In the genomic region with DNA sequence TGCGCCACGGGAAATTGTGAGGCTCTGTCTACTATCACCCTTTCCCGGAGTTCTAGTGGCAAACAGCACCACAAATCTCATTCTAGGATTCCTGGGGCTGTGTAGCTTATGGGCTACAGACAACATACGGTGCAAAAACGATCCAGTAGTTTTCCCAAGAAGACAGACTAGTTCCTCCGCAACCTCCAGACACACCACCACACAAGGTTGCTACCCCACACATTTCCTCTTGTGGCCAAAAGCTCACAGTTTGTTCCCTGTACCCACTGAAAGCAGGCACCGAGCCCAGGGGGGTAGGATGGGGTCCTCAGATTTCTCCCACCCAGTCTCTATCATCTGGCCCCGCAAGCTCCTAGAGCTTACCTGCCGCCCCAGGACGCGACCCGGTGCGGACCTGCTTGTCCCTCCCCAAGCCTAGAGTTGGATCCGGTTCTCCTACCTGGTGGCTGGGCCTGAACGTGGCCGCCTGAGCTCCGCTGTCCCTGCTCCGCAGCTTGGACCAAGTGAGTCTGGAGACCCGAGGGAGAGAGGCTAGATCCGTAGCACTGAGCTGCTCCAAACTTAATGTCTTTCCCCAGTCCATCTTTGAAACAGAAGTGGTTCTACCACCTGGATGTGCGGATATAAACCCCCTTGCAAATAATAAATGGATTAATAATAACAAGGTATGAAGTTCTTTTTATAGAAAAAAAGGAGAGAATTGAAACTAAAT, we compare ENCODE assay signal across 10 mouse cellular contexts. TPM values are rescaled to one million over a fixed set of nuclear protein-coding genes. Genes with fewer than 3 reads are reported as not detected.
DNase-seq lines count a peak whose midpoint lies in the region; ATAC-seq lines count a peak whose summit lies in the region.
"Had no signal": no experiment of that assay in that cellular context is flagged by ENCODE, and none has a peak within 500 bp of the region (broad histone marks: within the 10 kb centered on the region; RNA-seq: fewer than 3 reads in every experiment).

No protein-coding gene starts in this region.

- H3K9ac ChIP-seq in heart, embryonic 11.5 days (ENCODE audit: low read depth, low read length), result no peak overlapping the region
- H3K9ac ChIP-seq in forebrain, embryonic 15.5 days (replicated peaks), result peak overlapping the region; percentile 64
- H3K9ac ChIP-seq in midbrain, embryonic 15.5 days, result no peak overlapping the region

- peak overlapping the region; percentile 46 for H3K4me2 ChIP-seq in heart, embryonic 11.5 days
- H3K4me2 ChIP-seq in forebrain, embryonic 15.5 days (replicated peaks), result peak overlapping the region; percentile 45
- peak overlapping the region; percentile 26; the same call in 1 of the 2 replicates for H3K4me2 ChIP-seq in midbrain, embryonic 15.5 days

- no peaks in the 10 kb centered on the region for H3K9me3 ChIP-seq in heart, embryonic 11.5 days (replicated peaks; ENCODE audit: control insufficient read depth, low read length)
- H3K9me3 ChIP-seq in megakaryocyte, embryonic 14.5 days, result no peaks in the 10 kb centered on the region; the same call in 1 of the 2 replicates
- no peaks in the 10 kb centered on the region for H3K9me3 ChIP-seq in forebrain, embryonic 15.5 days
- no peaks in the 10 kb centered on the region for H3K9me3 ChIP-seq in midbrain, embryonic 15.5 days

- intact Hi-C loops in heart, postnatal 25 days (cut with DNase I), result no loop called here

- no peak for ATAC-seq in heart, embryonic 11.5 days (replicated peaks; ENCODE audit: insufficient number of reproducible peaks, low FRiP score, low TSS enrichment)
- ATAC-seq in megakaryocyte, adult 5-6 weeks (ENCODE audit: poor library complexity, severe bottlenecking), result no peak
- peak; percentile 12; the same call in 1 of the 2 replicates for ATAC-seq in forebrain, embryonic 15.5 days (replicated peaks)
- no peak for ATAC-seq in midbrain, embryonic 15.5 days (replicated peaks)
- ATAC-seq in megakaryocyte-erythroid progenitor cell, adult 5-6 weeks (replicated peaks; ENCODE audit: low FRiP score, low TSS enrichment, poor library complexity, severe bottlenecking), result no peak
- no peak for ATAC-seq in inflammation-experienced regulatory T-cells, adult 6 months

- no peak for DNase-seq in heart, postnatal 25 days (ENCODE audit: low spot score)
- DNase-seq: B cell, adult 2 months had no signal

- H3K27ac ChIP-seq in heart, embryonic 11.5 days (ENCODE audit: low read depth, low read length), result no peak overlapping the region
- H3K27ac ChIP-seq in forebrain, embryonic 15.5 days (replicated peaks), result peak overlapping the region; percentile 94
- peak overlapping the region; percentile 64 for H3K27ac ChIP-seq in midbrain, embryonic 15.5 days

- H3K4me3 ChIP-seq in heart, embryonic 11.5 days (ENCODE audit: low read depth, low read length), result peak overlapping the region; percentile 25
- H3K4me3 ChIP-seq in megakaryocyte, embryonic 14.5 days (replicated peaks), result peak overlapping the region; percentile 84
- peak overlapping the region; percentile 45 for H3K4me3 ChIP-seq in forebrain, embryonic 15.5 days
- peak overlapping the region; percentile 23 for H3K4me3 ChIP-seq in midbrain, embryonic 15.5 days

- H3K27me3 ChIP-seq in heart, embryonic 11.5 days (ENCODE audit: control insufficient read depth, insufficient read depth, low read length), result peaks cover 82% of the 10 kb centered on the region
- peaks cover 96% of the 10 kb centered on the region for H3K27me3 ChIP-seq in megakaryocyte, embryonic 14.5 days (replicated peaks)
- H3K27me3 ChIP-seq in forebrain, embryonic 15.5 days, result peaks cover 47% of the 10 kb centered on the region
- peaks cover 78% of the 10 kb centered on the region for H3K27me3 ChIP-seq in midbrain, embryonic 15.5 days (replicated peaks)

- H3K36me3 ChIP-seq in heart, embryonic 11.5 days (ENCODE audit: control insufficient read depth, insufficient read depth, low read length), result no peaks in the 10 kb centered on the region
- no peaks in the 10 kb centered on the region for H3K36me3 ChIP-seq in megakaryocyte, embryonic 14.5 days (replicated peaks; ENCODE audit: low read length)
- H3K36me3 ChIP-seq in forebrain, embryonic 15.5 days, result no peaks in the 10 kb centered on the region
- H3K36me3 ChIP-seq in midbrain, embryonic 15.5 days (replicated peaks), result no peaks in the 10 kb centered on the region

- WGBS in heart, embryonic 11.5 days (ENCODE audit: insufficient replicate concordance), result 2% methylated on average over 21 of the region's 21 CpGs
- 3% methylated on average over 21 of the region's 21 CpGs for WGBS in forebrain, embryonic 15.5 days
- WGBS in midbrain, embryonic 15.5 days, result under 1% methylated on average over 21 of the region's 21 CpGs

- H3K4me1 ChIP-seq in heart, embryonic 11.5 days (ENCODE audit: control insufficient read depth, insufficient read depth, low read length), result peaks cover 21% of the 10 kb centered on the region
- peaks cover 51% of the 10 kb centered on the region for H3K4me1 ChIP-seq in megakaryocyte, embryonic 14.5 days
- peaks cover 34% of the 10 kb centered on the region for H3K4me1 ChIP-seq in forebrain, embryonic 15.5 days
- peaks cover 27% of the 10 kb centered on the region for H3K4me1 ChIP-seq in midbrain, embryonic 15.5 days

RNA-seq across cellular contexts. Expression of gene Dlx6, which starts 1.9 kb away (rescaled TPM):
- 0.47 TPM in 1 of 2 replicates, not detected in the other for polyA plus RNA-seq in heart, embryonic 11.5 days (2014; fragmentation: Nextera tagmentation; extraction: Ambion mirVana)
- not detected for total RNA-seq in heart, postnatal 25 days (2021)
- not detected in 2 replicates for polyA plus RNA-seq in megakaryocyte, embryonic 14.5 days (2012; ENCODE audit: insufficient read depth, low replicate concordance)
- not detected in 2 replicates for total RNA-seq in megakaryocyte, adult 5-6 weeks (2015)
- total RNA-seq in megakaryocyte, adult 5-6 weeks (2017), result not detected in 2 replicates
- polyA plus RNA-seq in forebrain, embryonic 15.5 days (2015; fragmentation: Nextera tagmentation; extraction: Ambion mirVana), result 13.2 and 14.7 TPM in 2 replicates
- polyA plus RNA-seq in midbrain, embryonic 15.5 days (2015; fragmentation: Nextera tagmentation; extraction: Ambion mirVana), result 2.4 and 3.6 TPM in 2 replicates
- not detected in 2 replicates for total RNA-seq in megakaryocyte-erythroid progenitor cell, adult 5-6 weeks (2014; fragmentation: Nextera tagmentation)
- not detected in 2 replicates for total RNA-seq in megakaryocyte-erythroid progenitor cell, adult 5-6 weeks (2017)
- polyA plus RNA-seq in inflammation-experienced regulatory T-cells, adult 6 months (2017; shearing (Covaris generic)), result not detected
- polyA plus RNA-seq: gonadal fat pad, adult 2 months had no signal

RNA-seq across cellular contexts. Expression of gene Dlx5, which starts 20.6 kb away (rescaled TPM):
- polyA plus RNA-seq in heart, embryonic 11.5 days (2014; fragmentation: Nextera tagmentation; extraction: Ambion mirVana), result 0.93 and 1.2 TPM in 2 replicates
- total RNA-seq in heart, postnatal 25 days (2021), result under 1 TPM in 1 of 2 experiments, not detected in 1; 0.34 TPM
- not detected in 2 replicates for polyA plus RNA-seq in megakaryocyte, embryonic 14.5 days (2012; ENCODE audit: insufficient read depth, low replicate concordance)
- not detected in 2 replicates for total RNA-seq in megakaryocyte, adult 5-6 weeks (2015)
- total RNA-seq in megakaryocyte, adult 5-6 weeks (2017), result not detected in 2 replicates
- 81.5 and 84.7 TPM in 2 replicates for polyA plus RNA-seq in forebrain, embryonic 15.5 days (2015; fragmentation: Nextera tagmentation; extraction: Ambion mirVana)
- polyA plus RNA-seq in midbrain, embryonic 15.5 days (2015; fragmentation: Nextera tagmentation; extraction: Ambion mirVana), result 14.8 and 19.0 TPM in 2 replicates
- not detected in 2 replicates for total RNA-seq in megakaryocyte-erythroid progenitor cell, adult 5-6 weeks (2014; fragmentation: Nextera tagmentation)
- total RNA-seq in megakaryocyte-erythroid progenitor cell, adult 5-6 weeks (2017), result not detected in 2 replicates
- polyA plus RNA-seq in inflammation-experienced regulatory T-cells, adult 6 months (2017; shearing (Covaris generic)), result not detected

Comparison
In these comparisons a context has a peak if more than half of its experiments do, and no peak if none do; other contexts are left out.
1. H3K4me3 ChIP-seq: peak in every context shown above with its lines; median percentile 84 in megakaryocyte, embryonic 14.5 days; 45 in forebrain, embryonic 15.5 days; 25 in heart, embryonic 11.5 days; 23 in midbrain, embryonic 15.5 days.